Comparison of ENCODE assay signal across 40 mouse cellular contexts in the genomic region with DNA sequence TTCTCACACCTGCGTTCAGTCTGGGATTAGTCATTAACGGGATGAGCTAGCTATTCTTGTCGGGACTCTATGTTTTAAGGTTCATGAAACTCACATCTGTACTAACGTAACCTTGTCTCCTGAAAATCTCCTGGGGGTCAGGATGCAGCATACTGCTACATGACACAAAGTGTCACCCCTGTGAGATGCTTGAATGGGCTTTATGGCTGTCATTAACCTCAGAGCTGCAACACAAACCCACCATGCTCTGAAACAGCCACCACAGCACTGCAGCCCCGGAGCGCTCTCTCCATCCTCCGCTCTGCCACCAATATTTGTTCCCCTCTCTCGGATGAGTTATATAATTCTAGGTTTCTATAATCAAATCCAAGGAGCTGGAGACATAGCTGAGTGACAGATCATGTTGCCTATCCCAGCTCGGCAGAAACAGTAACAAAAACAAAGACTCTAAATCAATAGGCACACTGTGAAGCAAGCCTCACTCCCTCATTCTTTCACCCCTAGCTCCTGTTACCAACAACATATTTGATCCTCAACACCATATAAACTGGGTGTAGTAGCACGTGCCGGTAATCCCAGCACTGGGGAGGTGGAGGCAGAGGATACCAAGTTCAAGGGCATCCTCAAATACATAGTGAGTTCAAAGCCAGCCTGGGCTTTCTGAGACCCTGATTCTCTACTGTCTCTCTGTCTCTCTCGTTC. TPM values are rescaled to one million over a fixed set of nuclear protein-coding genes. Genes with fewer than 3 reads are reported as not detected.
"Had no signal": no experiment of that assay in that cellular context is flagged by ENCODE, and none has a peak within 500 bp of the region (broad histone marks: within the 10 kb centered on the region; RNA-seq: fewer than 3 reads in every experiment).

No protein-coding gene starts in this region.

- H3K4me2 ChIP-seq: limb, embryonic 12.5 days; limb, embryonic 13.5 days; limb, embryonic 15.5 days; liver, embryonic 11.5 days; liver, embryonic 12.5 days; liver, embryonic 13.5 days; liver, embryonic 15.5 days; lung, embryonic 14.5 days; lung, embryonic 15.5 days; midbrain, embryonic 11.5 days; midbrain, embryonic 12.5 days; midbrain, embryonic 13.5 days; midbrain, embryonic 15.5 days; neural tube, embryonic 12.5 days; neural tube, embryonic 13.5 days had no signal

- H3K27ac ChIP-seq: limb, embryonic 10.5 days; limb, embryonic 12.5 days; limb, embryonic 13.5 days; limb, embryonic 15.5 days; liver, embryonic 12.5 days; liver, embryonic 13.5 days; liver, embryonic 14.5 days; liver, embryonic 15.5 days; lung, embryonic 15.5 days; macrophage; midbrain, embryonic 10.5 days; midbrain, embryonic 12.5 days; midbrain, embryonic 13.5 days; midbrain, embryonic 15.5 days; neural tube, embryonic 12.5 days; neural tube, embryonic 13.5 days had no signal

- ATAC-seq: liver, embryonic 12.5 days; liver, postnatal 0 days; lung, postnatal 0 days; midbrain, embryonic 13.5 days; midbrain, embryonic 15.5 days; midbrain, embryonic 16.5 days had no signal

- H3K4me3 ChIP-seq: limb, embryonic 10.5 days; limb, embryonic 12.5 days; limb, embryonic 13.5 days; limb, embryonic 15.5 days; liver, embryonic 12.5 days; liver, embryonic 13.5 days; liver, embryonic 15.5 days; lung, embryonic 15.5 days; megakaryocyte, embryonic 14.5 days; midbrain, embryonic 10.5 days; midbrain, embryonic 12.5 days; midbrain, embryonic 13.5 days; midbrain, embryonic 15.5 days; myocyte; neural tube, embryonic 12.5 days; neural tube, embryonic 13.5 days had no signal

- H3K9me3 ChIP-seq: limb, embryonic 10.5 days; limb, embryonic 12.5 days; limb, embryonic 13.5 days; limb, embryonic 15.5 days; liver, embryonic 12.5 days; liver, embryonic 13.5 days; liver, embryonic 15.5 days; lung, embryonic 15.5 days; megakaryocyte, embryonic 14.5 days; midbrain, embryonic 10.5 days; midbrain, embryonic 12.5 days; midbrain, embryonic 13.5 days; midbrain, embryonic 15.5 days; neural tube, embryonic 12.5 days; neural tube, embryonic 13.5 days had no signal

- H3K4me1 ChIP-seq: liver, embryonic 12.5 days; liver, embryonic 13.5 days; liver, embryonic 15.5 days; midbrain, embryonic 12.5 days; midbrain, embryonic 13.5 days; midbrain, embryonic 15.5 days; neural tube, embryonic 12.5 days; neural tube, embryonic 13.5 days had no signal

- H3K36me3 ChIP-seq: limb, embryonic 10.5 days; limb, embryonic 12.5 days; limb, embryonic 13.5 days; limb, embryonic 15.5 days; liver, embryonic 12.5 days; liver, embryonic 13.5 days; liver, embryonic 15.5 days; lung, embryonic 15.5 days; midbrain, embryonic 10.5 days; midbrain, embryonic 12.5 days; midbrain, embryonic 13.5 days; midbrain, embryonic 15.5 days; neural tube, embryonic 12.5 days; neural tube, embryonic 13.5 days had no signal

- DNase-seq: left cerebral cortex, postnatal 4 days; liver; liver, embryonic 13.5 days; liver, postnatal 0 days; lung, adult 18-20 months; lung, adult 2 months; lung, embryonic 14.5 days; lung, postnatal 10 days; lung, postnatal 14 days; lung, postnatal 36 days; lung, postnatal 4 days; midbrain, embryonic 14.5 days had no signal

- H3K27me3 ChIP-seq: limb, embryonic 12.5 days; limb, embryonic 13.5 days; limb, embryonic 15.5 days; lung, embryonic 15.5 days; midbrain, embryonic 12.5 days; midbrain, embryonic 13.5 days; midbrain, embryonic 15.5 days; neural tube, embryonic 12.5 days; neural tube, embryonic 13.5 days had no signal

- H3K9ac ChIP-seq: limb, embryonic 12.5 days; limb, embryonic 13.5 days; limb, embryonic 15.5 days; liver, embryonic 12.5 days; liver, embryonic 13.5 days; liver, embryonic 14.5 days; liver, embryonic 15.5 days; liver, postnatal 0 days; lung, embryonic 14.5 days; lung, embryonic 15.5 days; midbrain, embryonic 12.5 days; midbrain, embryonic 13.5 days; midbrain, embryonic 15.5 days; neural tube, embryonic 12.5 days; neural tube, embryonic 13.5 days had no signal

RNA-seq across cellular contexts. Expression of gene Gm14214, which starts 50.8 kb away (rescaled TPM):
- polyA plus RNA-seq: limb, embryonic 10.5 days; limb, embryonic 11.5 days; limb, embryonic 12.5 days; limb, embryonic 13.5 days; limb, embryonic 14.5 days; limb, embryonic 15.5 days; liver, adult 2 months; liver, embryonic 11.5 days; liver, embryonic 12.5 days; liver, embryonic 13.5 days; liver, embryonic 14.5 days; liver, embryonic 15.5 days; liver, embryonic 16.5 days; liver, postnatal 0 days; lung, adult 2 months; lung, embryonic 14.5 days; lung, embryonic 15.5 days; lung, embryonic 16.5 days; lung, postnatal 0 days; macrophage; midbrain, embryonic 10.5 days; midbrain, embryonic 11.5 days; midbrain, embryonic 12.5 days; midbrain, embryonic 13.5 days; midbrain, embryonic 14.5 days; midbrain, embryonic 15.5 days; midbrain, embryonic 16.5 days; midbrain, postnatal 0 days; myocyte; neural tube, embryonic 11.5 days; neural tube, embryonic 12.5 days; neural tube, embryonic 13.5 days had no signal
